8 mouse cellular contexts compared by ENCODE assay signal in the genomic region with DNA sequence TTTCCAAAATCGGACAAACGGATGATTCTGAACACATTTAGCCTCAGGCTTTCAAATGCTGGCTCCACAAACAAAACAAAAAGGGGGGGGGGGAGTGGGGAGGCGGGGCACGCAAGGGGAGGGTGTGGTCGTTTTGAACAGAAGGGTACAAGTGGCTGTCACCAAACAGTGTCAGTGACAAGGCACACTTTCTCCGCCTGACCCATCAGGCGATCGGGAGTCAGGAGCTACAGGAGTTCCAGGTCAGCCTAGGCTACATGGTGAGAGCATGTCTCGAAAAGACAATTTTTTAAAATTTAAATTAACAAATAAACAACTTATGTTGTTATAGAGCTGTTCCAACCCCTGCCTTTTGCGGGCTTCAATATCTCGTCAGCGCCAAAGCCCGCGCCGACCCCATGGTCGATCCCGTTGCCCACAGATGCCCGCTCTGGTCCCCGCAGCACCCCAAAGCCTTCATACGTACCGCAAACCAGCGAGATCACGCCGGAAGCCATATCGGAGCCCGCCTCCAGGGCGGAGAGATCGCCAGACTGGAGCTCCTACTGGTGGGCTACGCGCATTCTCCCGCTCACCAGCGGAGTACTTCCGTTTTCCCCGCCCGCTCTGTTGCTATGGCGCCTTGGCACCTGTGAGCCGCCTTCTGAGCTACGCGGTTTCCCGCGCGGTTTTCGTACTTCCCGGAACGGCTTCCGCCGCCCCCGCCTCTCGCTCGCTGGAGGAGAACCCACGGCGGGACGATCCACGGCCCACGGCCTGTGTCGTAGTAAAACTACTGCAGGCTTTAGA. TPM values are rescaled to one million over a fixed set of nuclear protein-coding genes. Genes with fewer than 3 reads are reported as not detected.
DNase-seq lines count a peak whose midpoint lies in the region; ATAC-seq lines count a peak whose summit lies in the region.

Gene Nsmce1, minus strand, starts transcription at position 650 of the 789 bp plus-strand sequence.

- H3K4me2 ChIP-seq in intestine, embryonic 14.5 days (ENCODE audit: low read length), result peak within 1 kb of the TSS; percentile 87

- under 1% methylated on average over 56 of the region's 56 CpGs for WGBS in intestine, embryonic 14.5 days

- peak; percentile 86 for DNase-seq in adrenal gland, adult 18-20 months (ENCODE audit: low spot score in 2 of 2)
- DNase-seq in embryo, embryonic 11 days, result peak; percentile 98
- DNase-seq in gastrocnemius, postnatal 25 days, result peak; percentile 95
- DNase-seq in intestine, embryonic 14.5 days (ENCODE audit: low spot score), result peak; percentile 94
- peak; percentile 97 for DNase-seq in left cerebral cortex, postnatal 14 days (ENCODE audit: low spot score in 2 of 2)
- peak; percentile 96 for DNase-seq in mesoderm, embryonic 11.5 days (ENCODE audit: low read depth, low spot score)
- peak; percentile 96 to 97 for DNase-seq in right cerebral cortex, postnatal 36 days (ENCODE audit: low spot score in 2 of 2)
- peak; percentile 91 for DNase-seq in yolk sac, embryonic 10.5 days (ENCODE audit: low spot score)

- H3K27me3 ChIP-seq in intestine, embryonic 14.5 days (replicated peaks; ENCODE audit: control insufficient read depth, insufficient read depth, low read length), result no peaks in the 10 kb centered on the region

- intact Hi-C loops in left cerebral cortex, postnatal 14 days (cut with DNase I), result no loop called here

- no peaks in the 10 kb centered on the region for H3K9me3 ChIP-seq in intestine, embryonic 14.5 days (ENCODE audit: control insufficient read depth, low read length)

- H3K27ac ChIP-seq in intestine, embryonic 14.5 days (ENCODE audit: low read depth), result peak within 1 kb of the TSS; percentile 81

- H3K9ac ChIP-seq in intestine, embryonic 14.5 days (ENCODE audit: low read length), result peak within 1 kb of the TSS; percentile 72

- peak within 1 kb of the TSS; percentile 57 for H3K4me3 ChIP-seq in intestine, embryonic 14.5 days (ENCODE audit: low read depth, low read length)

- H3K4me1 ChIP-seq in intestine, embryonic 14.5 days (replicated peaks; ENCODE audit: control insufficient read depth, insufficient read depth, low read length), result peaks cover 13% of the 10 kb centered on the region

- peak; percentile 94 for ATAC-seq in intestine, embryonic 14.5 days (replicated peaks; ENCODE audit: low FRiP score, low TSS enrichment, low read depth)

- H3K36me3 ChIP-seq in intestine, embryonic 14.5 days (ENCODE audit: control insufficient read depth, insufficient read depth, low read length), result peaks cover 5% of the 10 kb centered on the region; the same call in 1 of the 2 replicates

RNA-seq across cellular contexts. Expression of gene Nsmce1, which starts in this region (rescaled TPM):
- 10 to 100 TPM; 28.7 to 36.5 TPM for total RNA-seq in adrenal gland, adult 18-20 months (2021)
- total RNA-seq in gastrocnemius, postnatal 25 days (2021), result 1 to 10 TPM; 9.3 TPM
- polyA plus RNA-seq in intestine, embryonic 14.5 days (2014; fragmentation: Nextera tagmentation; extraction: Ambion mirVana), result 128 and 130 TPM in 2 replicates
- 10 to 100 TPM; 15.8 to 19.2 TPM for total RNA-seq in left cerebral cortex, postnatal 14 days (2021)

Comparison
In these comparisons a context has a peak if more than half of its experiments do, and no peak if none do; other contexts are left out.
1. Peak in every context shown above with its lines: DNase-seq, ATAC-seq, H3K4me3 ChIP-seq and H3K27ac ChIP-seq.